Mouse (Mus musculus): Measurements from ENCODE around the gene Vps25. TPM values are rescaled to one million over a fixed set of nuclear protein-coding genes. Genes with fewer than 3 reads are reported as not detected.
A peak's percentile ranks its signal among the peaks of the same experiment; 100 is the strongest.

Gene Vps25
- polyA plus RNA-seq, 1 experiment from 2014 or later: 117 TPM

DNA sequence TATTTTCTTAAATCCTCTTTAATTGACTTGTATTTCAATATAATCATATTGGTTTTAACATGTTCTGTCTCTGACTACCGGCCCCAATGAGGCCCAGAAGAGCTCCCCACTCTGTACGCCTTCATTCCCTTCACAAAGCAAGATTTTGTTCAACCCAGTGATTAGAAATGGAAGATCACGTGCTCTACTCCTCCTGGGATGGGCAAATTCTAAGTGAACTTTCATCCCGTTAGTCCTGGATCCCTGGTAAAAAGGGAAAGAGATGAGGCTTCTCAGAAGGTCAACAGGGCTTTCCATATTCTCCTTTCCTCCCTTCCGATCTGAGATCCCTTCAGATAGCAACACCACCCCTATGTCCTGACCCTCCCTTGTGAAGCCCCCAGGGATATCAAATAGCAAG is 23.0 kb upstream of the Vps25 start:
- no peaks in the 10 kb centered on the region for H3K36me3 ChIP-seq
- no peak overlapping the region for H3K4me3 ChIP-seq
- 24% methylated on average over 5 of the region's 5 CpGs for WGBS
- no peaks in the 10 kb centered on the region for H3K9me3 ChIP-seq
- peaks cover 26% of the 10 kb centered on the region for H3K4me1 ChIP-seq (replicated peaks)
- H3K9ac ChIP-seq: no peak overlapping the region
- peaks cover 29% of the 10 kb centered on the region for H3K27me3 ChIP-seq
- H3K27ac ChIP-seq (replicated peaks): peak overlapping the region; percentile 77
- H3K4me2 ChIP-seq: peak overlapping the region; percentile 39; the same call in 1 of the 2 replicates
- ATAC-seq (ENCODE audit: low read depth): no peak

DNA sequence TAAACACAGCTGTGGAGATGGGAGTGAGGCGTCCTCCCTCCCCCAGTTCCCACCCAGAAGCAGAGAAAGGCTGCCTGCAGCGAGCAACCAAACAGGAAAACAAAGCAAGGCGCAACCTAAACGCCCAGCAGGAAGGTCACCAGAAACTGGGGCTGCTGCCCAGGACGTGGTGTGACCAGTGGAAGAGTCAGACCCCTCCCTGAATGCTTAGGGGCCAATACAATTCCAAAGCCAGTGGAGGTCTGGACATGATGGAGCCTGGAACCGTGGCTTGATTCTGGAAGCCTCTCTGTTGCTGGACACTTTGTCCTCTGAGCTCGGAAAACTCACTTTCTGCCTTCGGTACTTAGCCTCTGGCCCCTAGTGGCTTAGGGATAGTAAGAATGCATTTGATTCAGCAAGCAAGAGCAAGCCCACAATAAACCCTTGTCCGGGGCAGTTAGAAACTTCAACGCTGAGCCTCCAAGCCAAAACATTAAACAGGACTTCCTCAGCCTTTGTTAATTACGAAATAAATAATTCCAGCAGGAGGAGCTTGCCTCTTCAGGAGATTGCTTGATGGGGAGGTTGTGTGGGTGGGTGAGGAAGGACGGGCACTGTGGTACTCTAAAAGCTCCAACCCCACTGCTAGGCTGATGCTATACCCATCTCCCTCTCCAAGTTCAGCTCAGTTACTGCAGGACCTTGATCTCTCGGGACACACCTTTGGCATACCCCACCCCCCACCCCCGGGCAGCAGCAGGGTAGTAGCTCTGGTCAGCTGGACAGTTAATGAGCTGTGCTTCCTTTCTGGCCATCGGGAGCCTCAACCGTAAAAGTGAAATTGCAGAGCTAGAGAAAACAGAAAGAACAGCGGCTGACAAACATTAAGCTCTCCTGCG is 22.3 kb upstream of the Vps25 start:
- 9% methylated on average over 18 of the region's 18 CpGs for WGBS
- H3K27ac ChIP-seq (replicated peaks): peak overlapping the region; percentile 77
- 0 out of 2 replicates have a peak overlapping the region, but pooled peaks have one; percentile 5 for H3K4me3 ChIP-seq
- no peaks in the 10 kb centered on the region for H3K9me3 ChIP-seq
- no peak for ATAC-seq (ENCODE audit: low read depth)
- H3K27me3 ChIP-seq: peaks cover 29% of the 10 kb centered on the region
- H3K36me3 ChIP-seq: no peaks in the 10 kb centered on the region
- peaks cover 23% of the 10 kb centered on the region for H3K4me1 ChIP-seq (replicated peaks)
- peak overlapping the region; percentile 39 for H3K4me2 ChIP-seq
- peak overlapping the region; percentile 17; the same call in 1 of the 2 replicates for H3K9ac ChIP-seq

DNA sequence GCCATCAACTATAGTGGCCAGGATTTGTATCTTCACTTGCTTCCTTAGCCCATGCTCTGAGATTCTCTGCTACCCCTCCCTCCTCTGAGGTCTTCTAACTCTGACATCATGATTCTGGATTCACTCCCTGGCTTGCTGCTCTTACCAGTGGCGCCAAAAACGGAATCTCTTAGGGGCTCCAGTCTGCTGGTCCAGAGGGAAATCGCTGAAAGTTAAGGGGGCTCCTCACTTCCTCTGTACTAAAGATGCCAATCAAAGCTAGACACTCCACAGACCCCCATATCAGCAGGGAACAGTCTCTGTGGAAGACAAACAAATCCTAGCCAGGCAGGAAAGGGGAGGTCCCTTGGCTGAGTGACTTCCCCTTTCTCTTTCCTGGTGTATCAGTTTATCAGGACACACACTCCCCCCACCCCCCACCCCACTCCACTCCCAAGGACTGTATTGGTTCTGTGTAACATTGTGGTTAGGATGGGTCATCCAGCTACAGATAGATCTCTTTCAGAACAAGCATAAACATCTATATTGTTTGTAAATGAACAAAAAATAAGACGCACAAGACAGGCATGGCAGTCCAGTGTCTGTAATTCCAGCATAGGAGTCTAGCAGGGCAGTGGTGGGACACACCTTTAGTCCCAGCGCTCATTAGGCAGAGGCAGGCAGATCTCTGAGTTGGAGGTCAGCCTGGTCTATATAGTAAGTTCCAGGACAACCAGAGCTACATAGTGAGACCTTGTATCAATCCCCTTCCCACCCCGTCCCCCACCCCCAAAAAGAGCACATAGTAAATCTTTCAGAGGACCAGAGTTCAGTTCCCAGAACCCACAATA is 21.3 kb upstream of the Vps25 start:
- Histone ChIP-seq H3K36me3 (no peaks in the 10 kb centered on the region), H3K27me3 (peaks cover 29% of the 10 kb centered on the region), H3K9ac (0 out of 2 replicates have a peak overlapping the region, but pooled peaks have one; percentile 17), H3K4me2 (peak overlapping the region; percentile 39), H3K4me1 (replicated peaks) (peaks cover 23% of the 10 kb centered on the region), H3K4me3 (no peak overlapping the region), H3K9me3 (no peaks in the 10 kb centered on the region), H3K27ac (replicated peaks) (peak overlapping the region; percentile 77)
- no peak for ATAC-seq (ENCODE audit: low read depth)
- 61% methylated on average over 6 of the region's 6 CpGs for WGBS

DNA sequence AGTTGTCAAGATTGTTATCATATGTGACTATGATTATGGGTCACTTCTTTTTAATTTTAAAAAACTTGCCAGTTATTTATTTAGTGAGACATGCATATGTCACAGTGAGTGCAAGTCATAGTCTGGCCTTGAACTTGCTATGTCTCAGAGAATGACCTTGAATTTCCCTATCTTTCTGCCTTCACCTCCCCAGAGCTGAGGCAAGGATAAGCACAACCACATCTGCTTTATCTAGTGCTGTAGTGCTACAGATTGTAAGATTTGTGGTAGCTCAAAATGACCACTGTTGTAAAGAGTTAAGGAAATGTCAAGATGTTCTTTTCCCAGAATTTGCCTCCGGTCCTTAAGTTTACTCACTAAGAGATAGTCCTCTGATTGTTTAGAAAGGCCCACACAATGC is 20.3 kb upstream of the Vps25 start:
- no peaks in the 10 kb centered on the region for H3K36me3 ChIP-seq
- H3K27me3 ChIP-seq: peaks cover 24% of the 10 kb centered on the region
- no peak for ATAC-seq (ENCODE audit: low read depth)
- no peak overlapping the region for H3K9ac ChIP-seq
- 92% methylated on average over 1 of the region's 1 CpGs for WGBS
- H3K9me3 ChIP-seq: no peaks in the 10 kb centered on the region
- no peak overlapping the region for H3K4me3 ChIP-seq
- no peak overlapping the region for H3K4me2 ChIP-seq
- H3K27ac ChIP-seq (replicated peaks): no peak overlapping the region
- peaks cover 23% of the 10 kb centered on the region for H3K4me1 ChIP-seq (replicated peaks)

DNA sequence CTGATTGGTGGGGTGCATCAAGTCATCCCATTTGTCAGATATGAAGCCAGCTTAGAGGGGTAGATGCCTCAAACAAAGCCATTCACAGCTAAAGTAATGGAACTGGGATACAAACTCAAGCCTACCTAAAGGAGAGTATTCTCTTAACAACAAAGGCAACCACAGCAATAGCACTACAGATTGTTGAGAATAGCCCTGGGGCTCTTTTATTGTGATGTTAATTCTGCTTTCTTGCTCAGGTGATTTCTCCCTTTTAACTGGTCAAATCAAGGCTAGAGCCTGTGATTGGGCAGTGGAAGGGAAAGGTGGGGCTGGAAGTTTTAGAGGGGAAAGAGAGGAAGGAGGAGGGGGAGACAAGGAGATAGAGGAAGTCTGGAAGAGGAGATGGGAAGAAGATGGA is 19.4 kb upstream of the Vps25 start:
- H3K27ac ChIP-seq (replicated peaks): no peak overlapping the region
- no peaks in the 10 kb centered on the region for H3K36me3 ChIP-seq
- H3K9me3 ChIP-seq: no peaks in the 10 kb centered on the region
- no peak for ATAC-seq (ENCODE audit: low read depth)
- peaks cover 19% of the 10 kb centered on the region for H3K27me3 ChIP-seq
- no peak overlapping the region for H3K4me3 ChIP-seq
- peaks cover 23% of the 10 kb centered on the region for H3K4me1 ChIP-seq (replicated peaks)
- no peak overlapping the region for H3K4me2 ChIP-seq
- no peak overlapping the region for H3K9ac ChIP-seq

DNA sequence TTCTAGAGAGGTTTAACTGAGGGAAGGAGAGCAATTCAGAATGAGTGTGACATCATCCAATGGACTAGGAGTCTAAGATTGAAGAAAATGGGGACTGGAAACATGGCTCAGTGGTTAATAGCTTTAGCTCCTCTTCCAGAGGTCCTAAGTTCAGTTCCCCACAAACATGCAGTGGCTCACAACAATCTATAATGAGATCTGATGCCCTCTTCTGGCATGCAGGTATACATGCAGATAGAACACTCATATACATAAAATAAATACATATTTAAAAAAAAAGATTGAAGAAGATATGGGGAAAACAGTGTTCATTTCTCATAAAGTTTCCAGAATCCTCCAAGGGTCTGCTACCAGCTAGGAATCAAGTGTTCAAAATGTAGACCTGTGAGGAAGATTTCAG is 18.1 kb upstream of the Vps25 start:
- H3K9me3 ChIP-seq: no peaks in the 10 kb centered on the region
- peaks cover 17% of the 10 kb centered on the region; the same call in 1 of the 2 replicates for H3K4me1 ChIP-seq (replicated peaks)
- no peak for ATAC-seq (ENCODE audit: low read depth)
- H3K36me3 ChIP-seq: no peaks in the 10 kb centered on the region
- H3K27me3 ChIP-seq: peaks cover 12% of the 10 kb centered on the region; the same call in 1 of the 2 replicates
- no peak overlapping the region for H3K4me2 ChIP-seq
- H3K4me3 ChIP-seq: no peak overlapping the region
- H3K9ac ChIP-seq: no peak overlapping the region
- H3K27ac ChIP-seq (replicated peaks): no peak overlapping the region

DNA sequence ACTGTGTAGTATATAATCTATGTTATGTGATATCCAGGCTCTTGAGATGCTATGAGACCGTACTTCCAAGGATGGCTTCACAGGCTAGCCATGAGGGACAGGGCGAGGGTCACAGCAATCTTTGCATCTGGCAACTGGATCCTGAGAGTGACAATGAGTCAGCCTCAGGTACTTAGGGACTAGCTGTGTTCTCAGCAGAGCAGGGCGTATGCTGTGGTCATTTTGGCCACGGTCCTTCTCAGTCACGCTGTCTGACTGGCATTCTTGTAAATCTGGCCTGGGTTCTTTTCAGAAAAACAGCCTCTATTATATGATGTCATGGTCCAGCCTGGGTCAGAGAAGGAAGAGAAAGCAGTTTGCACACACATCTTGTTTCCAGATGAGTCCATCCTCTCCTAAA is 16.7 kb upstream of the Vps25 start:
- peaks cover 3% of the 10 kb centered on the region; the same call in 1 of the 2 replicates for H3K4me1 ChIP-seq (replicated peaks)
- H3K4me3 ChIP-seq: no peak overlapping the region
- ATAC-seq (ENCODE audit: low read depth): no peak
- H3K27ac ChIP-seq (replicated peaks): no peak overlapping the region
- H3K36me3 ChIP-seq: no peaks in the 10 kb centered on the region
- 0 out of 2 replicates have a peak, but pooled peaks cover 4% of the 10 kb centered on the region for H3K27me3 ChIP-seq
- no peak overlapping the region for H3K9ac ChIP-seq
- no peaks in the 10 kb centered on the region for H3K9me3 ChIP-seq
- H3K4me2 ChIP-seq: no peak overlapping the region
- WGBS: 93% methylated on average over 5 of the region's 5 CpGs

DNA sequence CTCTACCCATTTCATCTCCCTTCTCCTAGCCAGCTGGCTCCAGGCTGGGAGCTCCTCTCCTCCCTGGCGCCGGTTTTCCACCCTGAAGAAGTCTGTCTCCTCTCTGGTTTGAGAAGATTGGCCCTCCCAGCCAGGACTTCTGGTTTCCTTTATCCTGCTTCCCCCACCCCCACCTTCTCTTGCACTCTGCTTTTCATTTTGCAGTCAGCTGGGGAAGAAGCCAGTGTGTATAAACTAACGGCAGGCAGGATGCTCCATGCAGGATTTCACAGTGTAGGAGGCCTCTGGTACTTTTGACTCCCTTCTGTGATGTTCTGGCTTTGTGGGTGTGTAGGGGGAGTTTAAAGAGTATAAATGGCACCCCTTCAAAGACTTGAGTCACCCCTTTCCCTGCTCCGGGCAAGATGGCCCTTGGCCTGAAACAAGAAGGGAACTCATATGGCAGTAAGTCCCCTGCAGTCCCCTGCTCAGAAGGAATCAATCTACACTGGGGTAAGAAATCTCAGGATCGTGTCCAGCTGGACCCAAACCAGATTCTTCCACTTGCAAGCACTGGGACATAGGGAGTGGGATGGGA is 15.3 kb upstream of the Vps25 start:
- Histone ChIP-seq H3K36me3 (no peaks in the 10 kb centered on the region), H3K27ac (replicated peaks) (0 out of 2 replicates have a peak overlapping the region, but pooled peaks have one; percentile 25), H3K4me1 (replicated peaks) (no peaks in the 10 kb centered on the region), H3K27me3 (no peaks in the 10 kb centered on the region), H3K9ac (no peak overlapping the region), H3K9me3 (no peaks in the 10 kb centered on the region), H3K4me3 (no peak overlapping the region), H3K4me2 (no peak overlapping the region)
- WGBS: 59% methylated on average over 5 of the region's 5 CpGs
- no peak for ATAC-seq (ENCODE audit: low read depth)

DNA sequence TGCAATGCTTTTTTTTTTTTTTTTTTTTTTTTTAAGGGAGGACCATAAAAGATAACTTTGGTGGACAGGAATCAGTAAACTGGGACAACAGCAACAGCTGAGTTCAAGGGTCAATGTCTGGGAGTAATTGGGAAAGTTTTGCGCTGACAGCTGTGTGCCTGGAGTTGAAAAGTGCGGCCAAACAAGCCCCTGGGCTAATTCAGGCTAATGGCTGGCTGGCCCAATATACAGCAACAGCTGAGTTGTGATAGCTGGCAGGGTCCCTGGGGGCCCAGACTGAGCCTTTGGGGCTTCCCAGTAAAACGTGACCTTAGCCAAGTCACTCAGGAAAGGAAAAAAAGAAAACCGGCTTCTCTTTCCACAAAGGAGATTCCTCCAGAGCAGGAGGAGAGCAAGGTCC is 8.4 kb upstream of the Vps25 start:
- Histone ChIP-seq H3K27me3 (peaks cover 49% of the 10 kb centered on the region), H3K4me3 (0 out of 2 replicates have a peak overlapping the region, but pooled peaks have one; percentile 60), H3K9ac (no peak overlapping the region), H3K27ac (replicated peaks) (no peak overlapping the region), H3K9me3 (no peaks in the 10 kb centered on the region), H3K4me1 (replicated peaks) (peaks cover 22% of the 10 kb centered on the region), H3K36me3 (no peaks in the 10 kb centered on the region), H3K4me2 (peak overlapping the region; percentile 93; the same call in 1 of the 2 replicates)
- whole genome bisulfite sequencing: 28% methylated on average over 4 of the region's 4 CpGs
- no peak for ATAC-seq (ENCODE audit: low read depth)

DNA sequence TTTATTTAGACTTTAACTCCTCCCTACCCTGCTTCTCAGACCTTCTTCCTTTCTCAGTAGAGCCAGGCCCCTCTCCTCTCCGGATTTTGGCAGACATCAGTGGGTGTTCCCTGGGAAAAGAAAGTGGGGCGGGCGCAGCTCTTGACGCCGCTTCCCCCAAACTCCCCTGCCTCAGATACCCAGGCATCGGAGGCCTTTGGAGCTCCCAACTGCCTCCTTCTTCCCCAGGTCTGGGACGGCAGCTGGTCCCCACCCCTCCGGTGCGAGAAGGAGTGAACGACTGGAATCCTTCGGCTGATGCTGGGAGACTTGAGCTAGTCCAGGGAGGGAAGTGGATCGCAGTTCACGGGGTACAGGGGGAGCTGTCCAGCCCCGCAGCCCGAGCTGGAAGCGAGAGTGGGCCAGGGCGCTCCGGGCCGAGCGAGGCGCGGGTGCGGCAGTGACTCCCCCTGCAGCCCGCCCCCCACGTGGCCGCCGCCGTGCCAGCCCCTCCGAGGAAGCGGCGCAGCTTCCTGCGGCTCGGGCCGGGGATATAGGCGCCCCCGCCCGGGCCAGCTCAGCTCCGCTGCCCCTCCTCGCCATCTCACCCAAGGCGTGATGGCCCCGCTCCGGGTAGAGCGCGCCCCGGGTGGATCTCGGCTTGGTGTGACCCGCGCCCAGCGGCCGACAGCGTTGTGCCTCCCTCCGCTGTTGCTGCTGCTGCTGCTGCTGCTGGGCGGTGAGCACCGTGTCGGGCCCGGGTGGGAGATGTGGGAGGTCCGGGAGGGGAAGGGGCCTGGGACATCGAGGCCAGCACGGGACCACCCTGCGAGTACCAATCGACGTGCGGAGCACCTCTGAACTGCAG is 7.4 kb upstream of the Vps25 start, which contains the start of gene Ramp2:
Gene Ramp2, plus strand, starts transcription at position 174 of the 847 bp plus-strand sequence.
- Histone ChIP-seq H3K9me3 (no peaks in the 10 kb centered on the region), H3K4me2 (peak within 1 kb of the TSS; percentile 93), H3K27ac (replicated peaks) (peak within 1 kb of the TSS; percentile 54), H3K9ac (peak within 1 kb of the TSS; percentile 81), H3K4me1 (replicated peaks) (peaks cover 22% of the 10 kb centered on the region), H3K27me3 (peaks cover 52% of the 10 kb centered on the region), H3K4me3 (peak within 1 kb of the TSS; percentile 60), H3K36me3 (no peaks in the 10 kb centered on the region)
- peak; percentile 66; the same call in 1 of the 2 replicates for ATAC-seq (ENCODE audit: low read depth)
- WGBS: under 1% methylated on average over 62 of the region's 63 CpGs

DNA sequence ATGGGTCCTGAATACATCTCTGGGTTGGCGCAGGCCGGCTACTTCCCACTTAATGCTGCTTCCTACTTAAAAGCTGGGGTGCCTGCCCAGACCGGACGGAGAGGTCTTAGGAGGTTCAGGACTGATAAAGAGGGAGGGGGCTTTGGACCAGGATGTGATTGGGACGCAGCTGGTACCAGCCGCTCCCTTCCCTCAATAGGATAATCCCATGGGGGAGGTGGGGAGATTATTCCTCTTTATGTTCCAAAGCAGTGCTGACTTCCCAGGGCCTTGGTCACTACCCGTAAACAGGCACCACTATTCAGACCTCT is 6.8 kb upstream of the Vps25 start:
- no peak for ATAC-seq (ENCODE audit: low read depth)

More for the DNA sequence above, 6.8 kb upstream of the Vps25 start:
- Histone ChIP-seq H3K9me3 (no peaks in the 10 kb centered on the region), H3K9ac (peak overlapping the region; percentile 81), H3K36me3 (no peaks in the 10 kb centered on the region), H3K4me2 (peak overlapping the region; percentile 93), H3K27ac (replicated peaks) (peak overlapping the region; percentile 54; the same call in 1 of the 2 replicates), H3K27me3 (peaks cover 55% of the 10 kb centered on the region), H3K4me1 (replicated peaks) (peaks cover 22% of the 10 kb centered on the region), H3K4me3 (peak overlapping the region; percentile 60)
- WGBS: 3% methylated on average over 7 of the region's 7 CpGs
